Mouse (Mus musculus): ENCODE data around the gene Ajm1.

DNA sequence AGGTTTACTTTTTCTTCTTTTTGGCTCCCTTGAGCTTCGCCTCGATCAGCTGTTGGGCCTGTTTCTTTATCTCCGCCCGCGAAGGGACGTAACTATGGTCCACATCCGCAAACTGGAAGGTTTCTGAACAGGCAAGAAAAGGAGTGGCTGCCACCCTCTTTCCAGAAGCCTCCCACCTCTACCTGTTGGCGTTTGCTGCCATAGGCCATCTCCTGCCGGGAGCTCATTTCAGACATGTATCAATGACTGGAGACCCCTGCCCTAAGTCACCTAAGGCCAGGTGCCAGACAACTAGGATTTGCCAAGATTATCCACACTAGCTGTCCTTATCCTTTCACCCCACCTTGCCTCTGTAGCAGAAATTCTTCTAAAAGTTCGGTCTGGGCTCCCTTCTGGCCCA lies 27.1 kb upstream of the Ajm1 start:
- TF ChIP-seq POLR2A (IDR thresholded peaks at IDR 0.05; ENCODE audit: extremely low read depth, insufficient read depth, low read length) (no peak), CTCF (IDR thresholded peaks at IDR 0.05; ENCODE audit: low read depth, low read length) (no peak)

Data from liver, adult 2 months (tissue).